25 mouse cellular contexts compared by ENCODE assay signal in the genomic region with DNA sequence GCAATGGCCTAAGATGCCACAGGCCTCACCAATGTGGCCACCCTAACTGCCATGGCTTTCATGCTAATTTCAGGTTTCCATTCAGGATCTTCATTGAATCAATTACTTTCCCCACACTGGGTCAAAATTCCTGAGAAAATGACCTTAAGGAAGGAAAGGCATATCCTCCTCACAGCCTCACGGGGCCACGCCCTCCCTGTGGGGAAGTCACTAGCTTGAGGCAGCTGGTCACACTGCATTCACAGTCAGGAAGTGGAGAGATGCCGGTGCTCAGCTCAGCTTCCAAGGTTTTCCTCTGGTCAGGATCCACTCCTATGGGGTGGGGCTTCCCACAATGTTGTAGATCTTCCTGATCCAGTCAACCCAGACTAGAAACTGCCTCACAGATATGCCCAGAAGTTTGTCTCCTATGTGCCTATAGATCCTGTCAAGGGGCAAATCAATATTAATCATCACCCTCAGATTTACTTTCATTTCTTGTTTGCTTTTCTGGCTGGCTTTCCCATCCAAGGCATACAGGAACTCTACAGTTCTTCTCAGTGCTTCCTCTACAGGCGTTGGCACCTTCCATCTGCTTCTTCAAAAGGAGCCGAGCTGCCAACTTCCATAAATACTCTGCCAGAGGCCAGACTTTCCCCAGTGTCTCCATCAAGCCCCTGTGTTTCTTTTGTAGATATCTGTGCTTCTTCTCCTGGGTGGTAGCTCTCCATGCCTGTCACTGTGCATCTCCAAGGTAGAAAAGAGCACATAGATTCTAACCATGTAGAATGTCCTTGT.
DNase-seq lines count a peak whose midpoint lies in the region; ATAC-seq and TF ChIP-seq lines count a peak whose summit lies in the region.
"Had no signal": no experiment of that assay in that cellular context is flagged by ENCODE, and none has a peak within 500 bp of the region (broad histone marks: within the 10 kb centered on the region; RNA-seq: fewer than 3 reads in every experiment).

No protein-coding gene starts in this region.

- no peak for TF ChIP-seq CTCF in forebrain, postnatal 0 days (IDR thresholded peaks at IDR 0.05; ENCODE audit: low read depth)

- H3K4me1 ChIP-seq in forebrain, postnatal 0 days (ENCODE audit: insufficient read depth) = no peaks in the 10 kb centered on the region
- no peaks in the 10 kb centered on the region for H3K4me1 ChIP-seq in forebrain, embryonic 11.5 days (replicated peaks; ENCODE audit: control insufficient read depth, insufficient read depth, low read length)
- no peaks in the 10 kb centered on the region for H3K4me1 ChIP-seq in embryonic facial prominence, embryonic 15.5 days
- H3K4me1 ChIP-seq: heart, embryonic 15.5 days; hindbrain, embryonic 13.5 days; midbrain, embryonic 10.5 days; neural tube, embryonic 15.5 days had no signal

- no peaks in the 10 kb centered on the region for H3K36me3 ChIP-seq in forebrain, postnatal 0 days (ENCODE audit: insufficient read depth)
- no peaks in the 10 kb centered on the region for H3K36me3 ChIP-seq in forebrain, embryonic 11.5 days (ENCODE audit: control insufficient read depth, insufficient read depth, low read length)
- no peaks in the 10 kb centered on the region for H3K36me3 ChIP-seq in embryonic facial prominence, embryonic 15.5 days
- H3K36me3 ChIP-seq: G1E; heart, embryonic 15.5 days; hindbrain, embryonic 13.5 days; midbrain, embryonic 10.5 days; neural tube, embryonic 15.5 days had no signal

- no peaks in the 10 kb centered on the region for H3K9me3 ChIP-seq in forebrain, postnatal 0 days (ENCODE audit: low read length)
- H3K9me3 ChIP-seq in forebrain, embryonic 11.5 days (ENCODE audit: control insufficient read depth, low read length) = no peaks in the 10 kb centered on the region
- H3K9me3 ChIP-seq in embryonic facial prominence, embryonic 15.5 days (replicated peaks) = no peaks in the 10 kb centered on the region
- H3K9me3 ChIP-seq: heart, embryonic 15.5 days; hindbrain, embryonic 13.5 days; midbrain, embryonic 10.5 days; neural tube, embryonic 15.5 days had no signal

- no peak for ATAC-seq in forebrain, postnatal 0 days
- ATAC-seq in forebrain, embryonic 11.5 days (replicated peaks; ENCODE audit: low FRiP score) = no peak
- 0 out of 2 replicates have a peak, but pooled peaks have one; percentile 34 for ATAC-seq in embryonic facial prominence, embryonic 15.5 days (ENCODE audit: insufficient number of reproducible peaks, low FRiP score, low TSS enrichment, low read depth)
- ATAC-seq in megakaryocyte, adult 5-6 weeks (ENCODE audit: poor library complexity, severe bottlenecking) = no peak
- ATAC-seq: activated CD4-positive, CD25-positive, alpha-beta regulatory T cell, adult 4 months; forebrain, embryonic 14.5 days; Patski had no signal

- intact Hi-C loops in left cerebral cortex, postnatal 14 days (cut with DNase I) = loop anchor here (5.0 kb wide), 1 partner anchor 123 kb away; no protein-coding TSS in a partner anchor

- no peak overlapping the region for H3K4me2 ChIP-seq in forebrain, postnatal 0 days (ENCODE audit: low read depth)
- no peak overlapping the region for H3K4me2 ChIP-seq in forebrain, embryonic 11.5 days (ENCODE audit: low read depth, low read length, severe bottlenecking)
- no peak overlapping the region for H3K4me2 ChIP-seq in embryonic facial prominence, embryonic 15.5 days (replicated peaks)
- H3K4me2 ChIP-seq: heart, embryonic 15.5 days; hindbrain, embryonic 13.5 days; neural tube, embryonic 15.5 days had no signal

- peak; percentile 33 for DNase-seq in forebrain, postnatal 0 days
- no peak for DNase-seq in forebrain, embryonic 11.5 days (ENCODE audit: low spot score)
- DNase-seq in left cerebral cortex, postnatal 14 days (ENCODE audit: low spot score in 2 of 2) = peak; percentile 16 to 28
- DNase-seq in left cerebral cortex, adult 8-10 months (ENCODE audit: low spot score in 2 of 2) = no peak
- DNase-seq in R1 (ENCODE audit: low read depth, low spot score) = peak; percentile 72
- DNase-seq: adrenal gland, adult 8-10 months; cerebellum, adult 2 months; heart, postnatal 36 days; kidney, adult 2 months; kidney, postnatal 14 days; layer of hippocampus, postnatal 36 days; lung, postnatal 4 days; right cerebral cortex, postnatal 14 days; thymus, postnatal 25 days had no signal

- no peaks in the 10 kb centered on the region for H3K27me3 ChIP-seq in forebrain, postnatal 0 days (ENCODE audit: insufficient read depth, low read length)
- no peaks in the 10 kb centered on the region for H3K27me3 ChIP-seq in forebrain, embryonic 11.5 days (ENCODE audit: control insufficient read depth, insufficient read depth, low read length)
- H3K27me3 ChIP-seq in embryonic facial prominence, embryonic 15.5 days = no peaks in the 10 kb centered on the region
- H3K27me3 ChIP-seq: heart, embryonic 15.5 days; hindbrain, embryonic 13.5 days; neural tube, embryonic 15.5 days; Patski had no signal

- H3K9ac ChIP-seq in forebrain, postnatal 0 days = no peak overlapping the region
- no peak overlapping the region for H3K9ac ChIP-seq in forebrain, embryonic 11.5 days (ENCODE audit: low read length)
- H3K9ac ChIP-seq in embryonic facial prominence, embryonic 15.5 days = no peak overlapping the region
- H3K9ac ChIP-seq: heart, embryonic 15.5 days; hindbrain, embryonic 13.5 days; neural tube, embryonic 15.5 days had no signal

- no peak overlapping the region for H3K27ac ChIP-seq in forebrain, postnatal 0 days (ENCODE audit: low read depth, low read length)
- H3K27ac ChIP-seq in forebrain, embryonic 11.5 days (ENCODE audit: low read depth, low read length) = no peak overlapping the region
- no peak overlapping the region for H3K27ac ChIP-seq in embryonic facial prominence, embryonic 15.5 days (replicated peaks)
- H3K27ac ChIP-seq: heart, embryonic 15.5 days; hindbrain, embryonic 13.5 days; midbrain, embryonic 10.5 days; neural tube, embryonic 15.5 days had no signal

- H3K4me3 ChIP-seq in forebrain, postnatal 0 days (ENCODE audit: low read depth, low read length) = no peak overlapping the region
- no peak overlapping the region for H3K4me3 ChIP-seq in forebrain, embryonic 11.5 days (ENCODE audit: low read depth, low read length)
- no peak overlapping the region for H3K4me3 ChIP-seq in embryonic facial prominence, embryonic 15.5 days (replicated peaks)
- H3K4me3 ChIP-seq: erythroblast, embryonic 14.5 days; heart, embryonic 15.5 days; hindbrain, embryonic 13.5 days; midbrain, embryonic 10.5 days; neural tube, embryonic 15.5 days had no signal

- 72% methylated on average over 5 of the region's 5 CpGs for WGBS in forebrain, postnatal 0 days
- WGBS in forebrain, embryonic 11.5 days = 80% methylated on average over 5 of the region's 5 CpGs
- 59% methylated on average over 5 of the region's 5 CpGs for WGBS in embryonic facial prominence, embryonic 15.5 days

Comparison
In these comparisons a context has a peak if more than half of its experiments do, and no peak if none do; other contexts are left out.
1. DNase-seq: peak in forebrain, postnatal 0 days (single experiment), left cerebral cortex, postnatal 14 days (2 of 2) and R1 (single experiment); none in forebrain, embryonic 11.5 days (single experiment) and left cerebral cortex, adult 8-10 months (0 of 2).